Mouse (Mus musculus) E14TG2a.4 (cell line): Measurements from ENCODE around the gene Nags.

Experiments used
- CTCF ChIP-seq: conservative IDR thresholded peaks from 2 replicates; pipeline ENCODE4 v1.5.1; 2014; ENCODE audit warnings: low read length
- NANOG ChIP-seq: IDR thresholded peaks from 2 replicates; pipeline ENCODE4 v1.6.1; 2014; ENCODE audit warnings: borderline replicate concordance, low read length, mixed read lengths
- POU5F1 ChIP-seq: IDR thresholded peaks from 2 replicates; pipeline ENCODE4 v1.6.1; 2014; ENCODE audit warnings: low read length, borderline replicate concordance

- peak; percentile 66 for TF ChIP-seq CTCF
- TF ChIP-seq NANOG = no peak
- TF ChIP-seq POU5F1 = no peak
These were observed 6.9 kb upstream of the Nags start for GRCm38 (mm10) chr11:102138447-102138740.
